Mouse (Mus musculus) right cerebral cortex, postnatal 14 days (tissue): ENCODE results near the gene Gm7903.
"Not testable (repeated sequence)": the region's sequence is repeated elsewhere in the genome, so short reads cannot be mapped to it uniquely, and the experiment has no call there.

Source experiments
- DNase-seq: peaks from one replicate; pipeline ENCODE4 v3.0.0; 2022

Gm7903 gene

DNA sequence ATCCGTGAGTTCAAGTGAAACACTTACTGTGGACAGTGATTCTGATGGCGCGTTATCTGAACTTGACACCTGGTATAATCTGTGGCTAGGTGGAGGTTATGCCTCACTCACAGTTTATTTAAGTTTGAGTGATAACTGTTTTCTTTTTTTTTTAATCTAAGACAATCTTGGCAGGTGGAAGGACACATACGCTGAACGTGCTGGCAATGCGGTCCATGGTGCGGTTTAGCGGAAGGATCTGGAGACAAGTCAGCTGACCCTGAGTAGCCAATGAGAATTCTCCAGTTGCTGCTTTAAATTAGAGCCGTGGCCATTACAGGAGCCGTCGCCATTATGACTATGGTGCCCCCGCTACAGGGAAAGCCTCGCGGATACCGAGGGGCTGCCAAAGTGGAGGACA, at the start of gene Gm7903:
Gene Gm7903 (plus strand): TSS at position 301 of the 400 bp plus-strand sequence.
- not testable (repeated sequence) for DNase-seq

DNA sequence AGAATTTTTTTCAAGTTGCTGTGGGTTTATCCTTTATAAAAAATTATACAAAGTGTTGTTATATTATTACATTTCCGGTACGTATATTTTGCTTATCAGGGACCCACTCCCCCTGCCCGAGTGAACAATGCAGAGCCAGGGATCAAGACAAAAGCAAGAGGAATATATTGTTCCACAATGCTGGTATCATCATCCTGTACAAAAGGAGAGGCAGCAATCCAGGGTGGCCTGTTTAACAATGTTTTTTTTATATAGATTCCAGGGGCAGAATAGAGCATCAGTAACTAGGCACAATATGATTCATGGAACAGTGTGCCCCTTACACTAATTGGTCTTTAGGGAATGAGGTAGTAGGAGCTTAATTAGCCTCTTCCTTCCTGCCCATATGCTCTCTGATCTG, 30.1 kb upstream of the Gm7903 start:
- not testable (repeated sequence) for DNase-seq

DNA sequence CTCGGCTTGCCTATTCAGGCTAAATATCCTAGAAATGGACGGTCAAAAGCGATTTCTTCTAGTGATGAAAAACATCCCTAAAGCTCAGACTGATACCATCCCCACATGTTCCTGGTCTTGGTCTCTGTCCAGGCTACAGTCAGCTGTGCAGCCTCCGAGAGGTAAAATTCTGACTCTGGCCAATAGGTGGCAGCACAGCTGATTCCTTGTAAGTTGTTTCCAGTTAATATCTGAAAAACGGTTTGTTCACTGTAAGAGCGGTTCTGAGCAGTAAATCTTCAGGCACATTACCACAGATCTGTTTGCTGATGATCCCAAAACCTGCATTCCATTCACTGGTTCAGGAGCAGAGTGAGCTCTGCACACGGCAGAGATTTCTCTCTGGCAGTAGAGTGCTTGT, 12.4 kb upstream of the Gm7903 start:
- DNase-seq, result not testable (repeated sequence)

DNA sequence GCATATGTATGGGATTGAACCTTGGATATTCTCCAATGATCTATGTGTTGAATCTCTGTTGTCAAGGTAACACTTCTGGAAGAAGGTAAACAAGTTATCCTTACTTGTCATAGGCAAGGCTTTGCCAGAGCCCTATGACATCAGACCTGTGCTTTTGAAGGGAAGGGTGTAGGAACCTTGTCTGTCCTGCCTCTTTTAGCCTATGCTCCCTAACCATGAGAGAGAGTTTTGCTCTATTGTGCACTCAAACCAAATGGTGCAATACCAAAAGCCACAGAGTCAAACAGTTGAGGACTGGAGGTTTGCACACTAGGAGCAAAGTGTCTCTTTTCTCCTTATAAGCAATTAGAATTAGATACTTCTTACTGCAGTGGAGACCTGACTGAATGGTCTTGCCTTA, 11.8 kb upstream of the Gm7903 start:
- DNase-seq, result not testable (repeated sequence)

DNA sequence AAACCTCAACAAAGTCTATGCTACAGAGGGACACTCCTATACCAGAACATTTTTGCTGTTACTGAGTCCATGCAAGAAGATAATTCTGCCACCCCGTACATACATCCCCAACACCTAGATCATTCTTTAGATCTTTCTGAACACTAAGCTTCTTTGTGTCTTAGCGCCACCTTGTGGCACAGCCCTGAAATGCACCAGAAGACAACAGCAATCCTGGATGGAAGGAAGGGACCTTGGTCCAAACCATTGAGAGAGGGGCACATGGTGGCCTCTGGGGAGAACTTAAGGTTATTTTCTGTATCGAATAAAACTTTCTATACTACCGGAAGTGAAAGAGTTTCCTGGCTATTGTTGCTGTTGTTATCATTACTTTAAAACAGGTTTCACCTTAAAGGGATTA, 11.2 kb upstream of the Gm7903 start:
- not testable (repeated sequence) for DNase-seq

DNA sequence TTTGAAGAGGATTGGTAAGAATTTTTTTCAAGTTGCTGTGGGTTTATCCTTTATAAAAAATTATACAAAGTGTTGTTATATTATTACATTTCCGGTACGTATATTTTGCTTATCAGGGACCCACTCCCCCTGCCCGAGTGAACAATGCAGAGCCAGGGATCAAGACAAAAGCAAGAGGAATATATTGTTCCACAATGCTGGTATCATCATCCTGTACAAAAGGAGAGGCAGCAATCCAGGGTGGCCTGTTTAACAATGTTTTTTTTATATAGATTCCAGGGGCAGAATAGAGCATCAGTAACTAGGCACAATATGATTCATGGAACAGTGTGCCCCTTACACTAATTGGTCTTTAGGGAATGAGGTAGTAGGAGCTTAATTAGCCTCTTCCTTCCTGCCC, 30.5 kb downstream of the Gm7903 start:
- not testable (repeated sequence) for DNase-seq

DNA sequence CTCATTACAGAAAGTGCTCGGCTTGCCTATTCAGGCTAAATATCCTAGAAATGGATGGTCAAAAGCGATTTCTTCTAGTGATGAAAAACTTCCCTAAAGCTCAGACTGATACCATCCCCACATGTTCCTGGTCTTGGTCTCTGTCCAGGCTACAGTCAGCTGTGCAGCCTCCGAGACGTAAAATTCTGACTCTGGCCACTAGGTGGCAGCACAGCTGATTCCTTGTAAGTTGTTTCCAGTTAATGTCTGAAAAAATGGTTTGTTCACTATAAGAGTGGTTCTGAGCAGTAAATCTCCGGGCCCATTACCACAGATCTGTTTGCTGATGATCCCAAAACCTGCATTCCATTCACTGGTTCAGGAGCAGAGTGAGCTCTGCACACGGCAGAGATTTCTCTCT, 48.3 kb downstream of the Gm7903 start:
- DNase-seq, result not testable (repeated sequence)

DNA sequence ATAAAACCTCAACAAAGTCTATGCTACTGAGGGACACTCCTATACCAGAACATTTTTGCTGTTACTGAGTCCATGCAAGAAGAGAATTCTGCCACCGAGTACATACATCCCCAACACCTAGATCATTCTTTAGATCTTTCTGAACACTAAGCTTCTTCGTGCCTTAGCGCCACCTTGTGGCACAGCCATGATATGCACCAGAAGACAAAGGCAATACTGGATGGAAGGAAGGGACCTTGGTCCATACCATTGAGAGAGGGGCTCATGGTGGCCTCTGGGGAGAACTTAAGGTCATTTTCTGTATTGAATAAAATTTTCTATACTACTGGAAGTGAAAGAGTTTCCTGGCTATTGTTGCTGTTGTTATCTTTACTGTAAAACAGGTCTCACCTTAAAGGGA, 49.5 kb downstream of the Gm7903 start:
- DNase-seq, result not testable (repeated sequence)
